Mouse (Mus musculus) embryonic facial prominence, embryonic 11.5 days (tissue): ENCODE measurements around the gene 3110082I17Rik. TPM values are rescaled to one million over a fixed set of nuclear protein-coding genes. Genes with fewer than 3 reads are reported as not detected.
A peak's percentile ranks its signal among the peaks of the same experiment; 100 is the strongest.

ENCODE experiments used
- ATAC-seq: fragments of 200-750 bp; cut with Nextera tagmentation; replicated peaks from 2 replicates; pipeline ENCODE4 v1.8.0; 2017; ENCODE audit warnings: low read depth; ENCODE audit not compliant: insufficient number of reproducible peaks, low FRiP score, low TSS enrichment
- DNase-seq: peaks from one replicate; pipeline ENCODE4 v3.0.0-alpha.2; 2015; ENCODE audit warnings: low spot score
- H3K27ac ChIP-seq: fragments of 300-500 bp; sonication (generic); replicated peaks from 2 replicates; pipeline ENCODE4 v1.5.1; 2014; ENCODE audit warnings: mild to moderate bottlenecking, low read depth, low read length, control low read depth
- H3K27me3 ChIP-seq: fragments of 300-500 bp; sonication (generic); 2 replicates; pipeline ENCODE4 v1.6.1; 2014; ENCODE audit warnings: mild to moderate bottlenecking, low read length, moderate library complexity, mixed read lengths; ENCODE audit not compliant: control insufficient read depth, insufficient read depth
- H3K36me3 ChIP-seq: fragments of 300-500 bp; sonication (generic); replicated peaks from 2 replicates; pipeline ENCODE4 v1.6.1; 2014; ENCODE audit warnings: low read depth, mild to moderate bottlenecking, low read length, moderate library complexity, mixed read lengths; ENCODE audit not compliant: control insufficient read depth, insufficient read depth
- H3K4me1 ChIP-seq: fragments of 300-500 bp; sonication (generic); 2 replicates; pipeline ENCODE4 v1.6.1; 2014; ENCODE audit warnings: low read length, mixed read lengths; ENCODE audit not compliant: control insufficient read depth, insufficient read depth
- H3K4me2 ChIP-seq: fragments of 300-500 bp; sonication (generic); 2 replicates; pipeline ENCODE4 v1.6.1; 2014; ENCODE audit warnings: low read depth, mild to moderate bottlenecking, control low read depth, low read length, moderate library complexity
- H3K4me3 ChIP-seq: fragments of 300-500 bp; sonication (generic); 2 replicates; pipeline ENCODE4 v1.5.1; 2014; ENCODE audit warnings: low read depth, low read length, control low read depth
- H3K9ac ChIP-seq: fragments of 300-500 bp; sonication (generic); replicated peaks from 2 replicates; pipeline ENCODE4 v1.6.1; 2014; ENCODE audit warnings: mild to moderate bottlenecking, control low read depth, low read length
- H3K9me3 ChIP-seq: fragments of 300-500 bp; sonication (generic); replicated peaks from 2 replicates; pipeline ENCODE4 v1.6.1; 2016; ENCODE audit warnings: mild to moderate bottlenecking, low read length, inconsistent platforms, mixed read lengths; ENCODE audit not compliant: control insufficient read depth
- WGBS: fragments of 180-500 bp; shearing (Covaris S2); extraction: QIAGEN DNeasy Blood & Tissue Kit; methylation state at CpG from one replicate; pipeline ENCODE4 v1.1.7; 2014; 5-methylcytosine and 5-hydroxymethylcytosine counted together
- polyA plus RNA-seq: library from polyadenylated mRNA; unstranded; fragments of >200 nt; fragmentation: Nextera tagmentation; extraction: Ambion mirVana; gene quantifications from 2 replicates; pipeline ENCODE4 v1.2.1, GENCODE M21; 2014

The 3110082I17Rik gene
- 27.1 and 28.8 TPM in 2 replicates for polyA plus RNA-seq

GRCm38 (mm10) chr5:139460384-139461067 is at the start of gene 3110082I17Rik:
Gene 3110082I17Rik (minus strand): TSS chr5:139460527.
- 3% methylated on average over 42 of the region's 42 CpGs for WGBS
- H3K27ac ChIP-seq: no peak within 1 kb of the TSS
- no peaks in the 10 kb centered on the region for H3K4me1 ChIP-seq
- DNase-seq (peak; percentile 98), ATAC-seq (peak; percentile 97)
- H3K9ac ChIP-seq: peak within 1 kb of the TSS; percentile 62
- H3K4me2 ChIP-seq: peak within 1 kb of the TSS; percentile 88
- no peaks in the 10 kb centered on the region for H3K27me3 ChIP-seq
- H3K4me3 ChIP-seq: peak within 1 kb of the TSS; percentile 65
- no peaks in the 10 kb centered on the region for H3K36me3 ChIP-seq
- H3K9me3 ChIP-seq: no peaks in the 10 kb centered on the region

DNA sequence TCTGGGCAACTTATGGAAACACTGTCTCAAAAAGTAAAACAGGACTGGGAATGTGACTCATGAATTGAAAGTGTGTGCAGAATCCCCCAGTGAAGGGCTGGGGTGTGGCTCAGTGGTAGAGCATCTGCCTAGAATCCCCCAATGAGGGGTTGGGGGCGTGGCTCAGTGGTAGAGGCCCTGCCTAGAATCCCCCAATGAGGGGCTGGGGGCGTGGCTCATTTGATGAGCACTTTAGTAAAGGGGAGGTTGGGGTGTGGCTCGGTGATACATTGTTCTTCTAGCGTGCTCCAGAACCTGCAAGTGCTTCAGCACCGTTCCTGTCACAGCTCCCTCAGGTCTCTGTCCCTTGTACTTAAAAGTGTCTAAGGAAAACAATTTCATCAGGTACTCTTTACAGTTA is 45.9 kb upstream of the 3110082I17Rik start:
- no peak overlapping the region for H3K9ac ChIP-seq
- no peaks in the 10 kb centered on the region for H3K4me1 ChIP-seq
- H3K4me3 ChIP-seq: no peak overlapping the region
- H3K9me3 ChIP-seq: no peaks in the 10 kb centered on the region
- H3K27ac ChIP-seq: no peak overlapping the region
- no peaks in the 10 kb centered on the region for H3K36me3 ChIP-seq
- no peak overlapping the region for H3K4me2 ChIP-seq
- ATAC-seq (no peak), DNase-seq (no peak)
- no peaks in the 10 kb centered on the region; the same call in 1 of the 2 replicates for H3K27me3 ChIP-seq
- 11% methylated on average over 5 of the region's 5 CpGs for WGBS

DNA sequence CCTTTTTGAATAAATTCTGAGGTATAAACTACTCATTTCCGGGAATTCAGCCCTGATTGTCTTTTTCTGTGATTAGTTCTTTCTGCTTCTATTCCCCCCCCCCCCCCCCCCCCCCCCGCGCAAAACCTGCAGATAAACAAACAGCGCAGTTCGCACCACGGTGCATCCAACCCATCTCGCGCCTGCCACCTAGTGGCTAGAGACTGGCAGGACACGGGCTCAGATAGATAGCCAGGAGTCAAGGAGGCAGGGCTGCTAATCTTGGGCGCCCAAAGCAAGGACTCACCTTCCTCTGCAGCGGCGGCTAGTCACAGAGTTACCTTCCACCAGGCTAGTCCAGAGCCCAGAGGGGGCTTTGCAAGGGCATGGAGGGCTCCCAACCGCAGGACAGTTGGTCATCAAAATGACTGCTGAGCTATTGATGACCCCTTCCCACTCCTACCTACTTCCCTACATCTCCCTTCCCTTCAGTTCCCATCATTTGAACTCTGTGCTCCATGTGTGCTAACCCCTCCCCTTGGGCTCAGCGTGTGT is 44.8 kb upstream of the 3110082I17Rik start:
- Histone ChIP-seq H3K9ac (no peak overlapping the region), H3K27me3 (no peaks in the 10 kb centered on the region; the same call in 1 of the 2 replicates), H3K4me2 (no peak overlapping the region), H3K36me3 (no peaks in the 10 kb centered on the region), H3K27ac (no peak overlapping the region), H3K4me1 (no peaks in the 10 kb centered on the region), H3K4me3 (no peak overlapping the region), H3K9me3 (no peaks in the 10 kb centered on the region)
- DNase-seq (peak; percentile 84), ATAC-seq (no peak)
- 8% methylated on average over 11 of the region's 14 CpGs for WGBS

DNA sequence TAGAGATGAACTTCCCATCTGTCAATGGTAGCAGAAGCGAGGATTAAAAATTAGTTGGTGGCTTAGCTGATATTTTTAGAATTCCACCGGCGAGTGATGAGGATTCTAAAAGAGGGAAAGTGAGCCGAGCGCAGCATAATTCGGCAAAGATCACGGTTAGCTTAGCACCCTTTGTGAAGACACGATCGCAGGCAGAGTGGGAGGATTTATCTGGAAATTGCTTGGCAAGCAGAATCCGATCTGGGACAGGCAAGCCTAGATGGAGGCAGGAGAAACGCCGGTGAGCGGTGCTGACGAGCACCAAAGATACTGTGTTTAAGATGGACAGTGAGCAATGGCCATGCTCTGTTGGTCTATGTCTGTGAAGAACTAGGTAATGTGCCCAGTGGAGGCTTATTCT is 42.0 kb upstream of the 3110082I17Rik start:
- Histone ChIP-seq H3K27ac (no peak overlapping the region), H3K36me3 (no peaks in the 10 kb centered on the region), H3K9ac (no peak overlapping the region), H3K9me3 (no peaks in the 10 kb centered on the region), H3K4me2 (no peak overlapping the region), H3K4me3 (no peak overlapping the region), H3K4me1 (no peaks in the 10 kb centered on the region), H3K27me3 (no peaks in the 10 kb centered on the region)
- DNase-seq (no peak), ATAC-seq (no peak)
- WGBS: 89% methylated on average over 14 of the region's 14 CpGs

DNA sequence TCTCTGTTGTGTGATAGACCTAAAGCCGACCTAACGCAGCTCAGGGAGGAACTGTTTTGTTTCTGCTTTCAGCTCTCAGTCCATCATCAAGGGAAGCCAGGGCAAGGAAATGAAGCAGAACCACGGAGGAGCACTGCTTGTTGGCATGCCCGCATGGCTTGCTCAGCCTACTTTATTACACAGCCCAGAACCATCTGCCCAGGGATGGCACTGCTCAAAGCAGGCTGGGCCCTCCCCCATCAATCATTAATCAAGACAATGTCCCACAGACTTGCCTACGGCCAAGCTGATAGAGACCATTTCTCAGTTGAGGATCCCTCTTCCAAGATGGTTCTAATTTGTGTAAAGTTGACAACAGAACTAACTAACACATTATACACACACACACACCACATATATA is 38.5 kb upstream of the 3110082I17Rik start:
- H3K9ac ChIP-seq: no peak overlapping the region
- H3K36me3 ChIP-seq: no peaks in the 10 kb centered on the region
- no peak for ATAC-seq
- no peak for DNase-seq
- H3K4me1 ChIP-seq: no peaks in the 10 kb centered on the region
- no peak overlapping the region for H3K4me2 ChIP-seq
- H3K9me3 ChIP-seq: no peaks in the 10 kb centered on the region
- WGBS: 75% methylated on average over 5 of the region's 5 CpGs
- H3K27me3 ChIP-seq: no peaks in the 10 kb centered on the region
- H3K4me3 ChIP-seq: no peak overlapping the region
- no peak overlapping the region for H3K27ac ChIP-seq

GRCm38 (mm10) chr5:139496939-139497338 is 36.6 kb upstream of the 3110082I17Rik start:
- Histone ChIP-seq H3K27ac (no peak overlapping the region), H3K27me3 (no peaks in the 10 kb centered on the region), H3K4me2 (no peak overlapping the region), H3K4me3 (no peak overlapping the region), H3K9me3 (no peaks in the 10 kb centered on the region), H3K36me3 (no peaks in the 10 kb centered on the region), H3K4me1 (no peaks in the 10 kb centered on the region), H3K9ac (no peak overlapping the region)
- 55% methylated on average over 5 of the region's 5 CpGs for WGBS
- ATAC-seq (no peak), DNase-seq (no peak)

GRCm38 (mm10) chr5:139495019-139495669 is 34.8 kb upstream of the 3110082I17Rik start:
- H3K4me3 ChIP-seq: no peak overlapping the region
- H3K36me3 ChIP-seq: no peaks in the 10 kb centered on the region
- H3K9ac ChIP-seq: no peak overlapping the region
- ATAC-seq (no peak), DNase-seq (no peak)
- no peak overlapping the region for H3K27ac ChIP-seq
- no peaks in the 10 kb centered on the region for H3K27me3 ChIP-seq
- H3K4me2 ChIP-seq: no peak overlapping the region
- H3K4me1 ChIP-seq: no peaks in the 10 kb centered on the region
- no peaks in the 10 kb centered on the region for H3K9me3 ChIP-seq
- WGBS: 60% methylated on average over 22 of the region's 22 CpGs

GRCm38 (mm10) chr5:139493690-139494089 is 33.4 kb upstream of the 3110082I17Rik start:
- no peaks in the 10 kb centered on the region for H3K36me3 ChIP-seq
- no peaks in the 10 kb centered on the region for H3K9me3 ChIP-seq
- H3K27me3 ChIP-seq: no peaks in the 10 kb centered on the region
- H3K27ac ChIP-seq: no peak overlapping the region
- H3K4me3 ChIP-seq: no peak overlapping the region
- no peaks in the 10 kb centered on the region for H3K4me1 ChIP-seq
- no peak for DNase-seq
- WGBS: 64% methylated on average over 5 of the region's 5 CpGs
- no peak overlapping the region for H3K9ac ChIP-seq
- ATAC-seq: no peak
- no peak overlapping the region for H3K4me2 ChIP-seq
